Mouse (Mus musculus): ENCODE measurements around the gene Hspb8. TPM values are rescaled to one million over a fixed set of nuclear protein-coding genes. Genes with fewer than 3 reads are reported as not detected.

Hspb8 gene
- total and polyA plus RNA-seq, 3 experiments = not detected

GRCm38 (mm10) chr5:116453401-116453851 lies 30.8 kb upstream of the Hspb8 start:
- Histone ChIP-seq H3K9ac (ENCODE audit: insufficient read depth, low read depth) (no peak overlapping the region), H3K79me2 (replicated peaks; ENCODE audit: control insufficient read depth, extremely low read depth, insufficient read depth, poor library complexity, severe bottlenecking) (no peaks in the 10 kb centered on the region), H3K9me3 (replicated peaks; ENCODE audit: low read length) (peaks cover 63% of the 10 kb centered on the region), H3K27ac (ENCODE audit: insufficient read depth, low read depth) (no peak overlapping the region), H3K27me3 (replicated peaks) (no peaks in the 10 kb centered on the region), H3K4me3 (replicated peaks in 1 of 3; ENCODE audit: low read depth in 2 of 3, low read length in 2 of 3, poor library complexity in 1 of 3) (no peak overlapping the region), H3K4me2 (ENCODE audit: insufficient read depth, low read depth, poor library complexity, severe bottlenecking) (no peak overlapping the region), H3K36me3 (replicated peaks in 1 of 2; ENCODE audit: control insufficient read depth in 1 of 2, insufficient read depth in 1 of 2, low read length in 1 of 2) (no peaks in the 10 kb centered on the region), H3K4me1 (ENCODE audit: control insufficient read depth in 1 of 2, insufficient read depth in 2 of 2) (no peaks in the 10 kb centered on the region)
- dilution Hi-C loops (cut with MboI; ENCODE audit: extremely low pct_ligation_motif_present, extremely low pct_unique_long_range_greater_than_20kb, low sequenced_read_pairs) = no loop called here
- no peak for DNase-seq (ENCODE audit: extremely low read depth)
- in situ Hi-C loops (cut with MboI; ENCODE audit: low pct_ligation_motif_present, low pct_unique_long_range_greater_than_20kb, low sequenced_read_pairs) = no loop called here
- TF ChIP-seq HCFC1 (IDR thresholded peaks at IDR 0.05; ENCODE audit: low read depth, low read length) (no peak), MXI1 (IDR thresholded peaks at IDR 0.05; ENCODE audit: low read depth, low read length) (no peak), USF2 (conservative IDR thresholded peaks at IDR 0.05; ENCODE audit: low read depth, low read length) (no peak), POLR2A (IDR thresholded peaks at IDR 0.05; ENCODE audit: low read depth, low read length) (no peak), PAX5 (IDR thresholded peaks at IDR 0.05; ENCODE audit: low read length) (no peak), USF1 (IDR thresholded peaks at IDR 0.05; ENCODE audit: low read depth, low read length) (no peak), ELF1 (IDR thresholded peaks at IDR 0.05; ENCODE audit: low read depth, low read length) (no peak), ZNF384 (IDR thresholded peaks at IDR 0.05; ENCODE audit: low read depth, low read length) (no peak), ZMIZ1 (IDR thresholded peaks at IDR 0.05; ENCODE audit: low read depth, low read length) (no peak), SMC3 (IDR thresholded peaks at IDR 0.05; ENCODE audit: low read depth, low read length) (no peak)

- H3K4me2 ChIP-seq (ENCODE audit: insufficient read depth, low read depth, poor library complexity, severe bottlenecking) = no peak overlapping the region
- in situ Hi-C loops (cut with MboI; ENCODE audit: low pct_ligation_motif_present, low pct_unique_long_range_greater_than_20kb, low sequenced_read_pairs) (no loop called here), dilution Hi-C loops (cut with MboI; ENCODE audit: extremely low pct_ligation_motif_present, extremely low pct_unique_long_range_greater_than_20kb, low sequenced_read_pairs) (no loop called here)
- H3K27me3 ChIP-seq (replicated peaks) = no peaks in the 10 kb centered on the region
- H3K36me3 ChIP-seq (replicated peaks in 1 of 2; ENCODE audit: control insufficient read depth in 1 of 2, insufficient read depth in 1 of 2, low read length in 1 of 2) = no peaks in the 10 kb centered on the region
- no peak overlapping the region for H3K4me3 ChIP-seq (replicated peaks in 1 of 3; ENCODE audit: low read depth in 2 of 3, low read length in 2 of 3, poor library complexity in 1 of 3)
- no peak for DNase-seq (ENCODE audit: extremely low read depth)
- H3K27ac ChIP-seq (ENCODE audit: insufficient read depth, low read depth) = no peak overlapping the region
- no peaks in the 10 kb centered on the region for H3K79me2 ChIP-seq (replicated peaks; ENCODE audit: control insufficient read depth, extremely low read depth, insufficient read depth, poor library complexity, severe bottlenecking)
- no peak overlapping the region for H3K9ac ChIP-seq (ENCODE audit: insufficient read depth, low read depth)
- H3K4me1 ChIP-seq (ENCODE audit: control insufficient read depth in 1 of 2, insufficient read depth in 2 of 2) = no peaks in the 10 kb centered on the region
- TF ChIP-seq ZNF384 (IDR thresholded peaks at IDR 0.05; ENCODE audit: low read depth, low read length) = no peak
- TF ChIP-seq UBTF (IDR thresholded peaks at IDR 0.05; ENCODE audit: low read depth, low read length) = no peak
- TF ChIP-seq ZMIZ1 (IDR thresholded peaks at IDR 0.05; ENCODE audit: low read depth, low read length) = no peak
- TF ChIP-seq KAT2A (IDR thresholded peaks at IDR 0.05; ENCODE audit: insufficient replicate concordance, low read length) = no peak
- TF ChIP-seq ELF1 (IDR thresholded peaks at IDR 0.05; ENCODE audit: low read depth, low read length) = no peak
- TF ChIP-seq USF2 (conservative IDR thresholded peaks at IDR 0.05; ENCODE audit: low read depth, low read length) = no peak
- no peak for TF ChIP-seq IRF4 (IDR thresholded peaks at IDR 0.05; ENCODE audit: low read depth, low read length)
- TF ChIP-seq RAD21 (IDR thresholded peaks at IDR 0.05; ENCODE audit: low read depth, low read length) = no peak
- TF ChIP-seq MAZ (IDR thresholded peaks at IDR 0.05; ENCODE audit: low read depth, low read length) = no peak
- TF ChIP-seq EP300 (IDR thresholded peaks at IDR 0.05; ENCODE audit: low read length) = no peak
- no peak for TF ChIP-seq CHD1 (IDR thresholded peaks at IDR 0.05; ENCODE audit: low read depth, low read length)
- no peak for TF ChIP-seq POLR2A (IDR thresholded peaks at IDR 0.05; ENCODE audit: low read depth, low read length)
- no peak for TF ChIP-seq SIN3A (IDR thresholded peaks at IDR 0.05; ENCODE audit: low read length)
- peaks cover 67% of the 10 kb centered on the region for H3K9me3 ChIP-seq (replicated peaks; ENCODE audit: low read length)
These were observed 28.2 kb upstream of the Hspb8 start for GRCm38 (mm10) chr5:116450901-116451300.
